Mouse (Mus musculus): ENCODE data around the gene Gm9789. TPM values are rescaled to one million over a fixed set of nuclear protein-coding genes. Genes with fewer than 3 reads are reported as not detected.
"Not testable (repeated sequence)": the region's sequence is repeated elsewhere in the genome, so short reads cannot be mapped to it uniquely, and the experiment has no call there.

Gm9789 gene
- total RNA-seq (2017) = not detected in 2 replicates

DNA sequence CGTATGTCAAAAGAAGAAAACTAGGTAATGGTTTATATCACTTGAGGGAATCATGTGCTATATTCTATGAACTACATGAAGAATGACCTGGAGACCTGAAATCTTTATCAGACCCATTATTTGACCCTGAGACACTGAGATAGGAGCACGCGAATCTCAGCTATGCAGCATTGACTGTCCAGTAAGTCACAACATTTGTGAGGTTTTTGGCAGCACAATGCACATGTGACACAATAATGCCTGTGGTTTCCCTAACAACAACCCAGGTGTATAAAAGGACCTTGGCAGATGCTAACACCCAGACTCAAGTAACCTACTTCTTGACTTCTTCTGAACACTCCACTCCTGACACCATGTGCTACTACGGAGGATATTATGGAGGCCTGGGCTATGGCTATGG lies at the start of gene Gm9789:
Gm9789 (plus strand) TSS at position 301 of the 400 bp plus-strand sequence.
- ATAC-seq (replicated peaks; ENCODE audit: low read depth, poor library complexity, severe bottlenecking) = no peak

DNA sequence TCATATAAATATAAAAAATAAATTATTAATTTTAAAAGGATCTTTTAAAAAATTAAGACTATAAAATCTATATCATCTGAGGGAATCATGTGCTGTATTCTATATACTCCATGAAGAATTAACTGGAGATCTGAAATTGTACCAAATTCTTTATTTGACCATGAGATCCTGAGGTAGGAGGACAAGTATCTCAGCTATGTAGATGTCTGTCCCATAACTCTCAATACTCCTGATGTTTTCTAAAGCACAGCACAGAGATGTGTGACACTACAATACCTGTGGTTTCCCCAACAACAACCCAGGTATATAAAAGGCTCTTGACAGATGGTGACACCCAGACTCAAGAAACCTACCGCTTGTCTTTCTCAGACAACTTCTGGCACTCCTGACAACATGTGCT lies 17.2 kb upstream of the Gm9789 start, which contains the start of gene Gm6358:
Gm6358 (plus strand) TSS at position 301 of the 400 bp plus-strand sequence.
- no peak for ATAC-seq (replicated peaks; ENCODE audit: low read depth, poor library complexity, severe bottlenecking)

DNA sequence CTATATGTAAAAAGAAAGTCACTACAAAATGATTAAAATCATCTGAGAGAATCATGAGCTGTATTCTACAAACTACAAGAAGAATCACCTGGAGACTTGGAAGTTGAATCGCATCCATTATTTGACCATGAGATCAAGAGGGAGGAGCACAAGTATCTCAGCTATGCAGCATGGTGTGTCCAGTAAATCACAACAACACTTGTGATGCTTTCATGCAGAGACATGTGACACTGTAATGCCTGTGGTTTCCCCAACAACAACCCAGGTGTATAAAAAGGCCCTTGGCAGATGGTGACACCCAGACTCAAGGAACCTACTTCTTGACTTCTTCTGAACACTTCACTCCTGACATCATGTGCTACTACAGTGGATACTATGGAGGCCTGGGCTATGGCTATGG lies 7.0 kb upstream of the Gm9789 start, which contains the start of gene Gm10061:
Gm10061 (plus strand) TSS at position 301 of the 400 bp plus-strand sequence.
- ATAC-seq (replicated peaks; ENCODE audit: low read depth, poor library complexity, severe bottlenecking) = no peak

DNA sequence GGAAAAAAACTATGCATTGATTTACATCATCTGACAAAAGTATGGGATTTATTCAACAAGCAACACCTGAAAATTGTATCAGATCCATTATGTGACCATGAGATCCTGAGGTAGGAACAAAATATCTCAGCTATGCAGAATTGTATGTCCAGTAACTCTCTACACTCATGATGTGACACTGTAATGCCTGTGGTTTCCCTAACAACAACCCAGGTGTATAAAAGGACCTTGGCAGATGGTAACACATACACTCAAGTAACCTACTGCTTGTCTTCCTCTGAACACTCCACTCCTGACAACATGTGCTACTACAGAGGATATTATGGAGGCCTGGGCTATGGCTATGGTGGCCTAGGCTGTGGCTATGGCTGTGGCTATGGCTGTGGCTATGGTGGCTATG lies 11.4 kb downstream of the Gm9789 start, which contains the start of gene Gm7735:
Gm7735 (plus strand) TSS at position 301 of the 400 bp plus-strand sequence.
- ATAC-seq (replicated peaks; ENCODE audit: low read depth, poor library complexity, severe bottlenecking) = not testable (repeated sequence)

DNA sequence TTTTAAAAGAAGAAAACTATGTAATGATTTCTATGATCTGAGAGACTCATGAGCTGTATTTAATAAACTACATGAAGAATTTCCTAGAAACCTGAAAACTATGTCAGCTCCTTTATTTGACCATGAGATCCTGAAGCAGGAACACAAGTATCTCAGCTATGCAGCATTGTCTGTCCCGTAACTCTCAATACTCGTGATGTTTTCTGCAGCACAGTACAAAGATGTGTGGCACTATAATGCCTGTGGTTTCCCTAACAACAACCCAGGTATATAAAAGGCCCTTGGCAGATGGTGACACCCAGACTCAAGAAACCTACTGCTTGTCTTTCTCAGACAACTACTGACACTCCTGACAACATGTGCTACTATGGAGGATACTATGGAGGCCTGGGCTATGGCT lies 16.7 kb downstream of the Gm9789 start, which contains the start of gene 1110057P08Rik:
1110057P08Rik (plus strand) TSS at position 301 of the 400 bp plus-strand sequence.
- no peak for ATAC-seq (replicated peaks; ENCODE audit: low read depth, poor library complexity, severe bottlenecking)

DNA sequence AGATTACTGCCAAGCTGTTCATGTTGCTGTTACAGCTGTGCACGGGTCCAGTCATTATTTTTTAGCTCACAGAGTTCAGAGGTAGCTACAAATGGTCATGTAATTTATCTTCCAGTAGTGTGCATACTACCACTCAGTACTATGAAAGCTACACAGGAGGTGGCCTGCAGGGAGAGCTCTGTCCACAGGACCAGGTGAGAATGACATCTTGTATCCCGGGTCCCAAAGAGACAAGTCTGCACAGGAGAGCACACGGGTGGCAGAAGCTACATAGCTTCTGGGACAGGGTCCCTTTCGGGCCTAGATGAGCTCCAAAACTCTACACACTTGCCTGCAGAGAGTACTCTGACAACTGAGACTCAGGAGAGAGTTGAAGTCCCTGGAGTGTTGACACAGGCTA lies 30.9 kb downstream of the Gm9789 start:
- ATAC-seq (replicated peaks; ENCODE audit: low read depth, poor library complexity, severe bottlenecking) = no peak

DNA sequence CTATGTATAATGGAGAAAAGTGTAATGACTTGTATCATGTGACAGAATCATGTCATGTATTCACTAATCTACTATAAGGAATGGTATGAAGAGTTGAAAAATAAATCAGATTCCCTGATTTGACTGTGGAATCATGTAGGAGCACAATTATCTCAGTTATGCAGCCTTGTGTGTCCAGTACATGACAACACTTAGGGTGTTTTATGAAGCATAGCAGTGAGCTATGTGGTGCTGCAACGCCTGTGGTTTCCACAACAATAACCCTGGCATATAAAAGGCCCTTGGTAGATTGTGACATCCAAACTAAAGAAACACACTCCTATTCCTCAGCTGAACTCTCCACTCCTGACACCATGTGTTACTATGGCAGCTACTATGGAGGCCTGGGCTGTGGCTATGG lies 47.8 kb downstream of the Gm9789 start, which contains the start of gene Krtap20-2:
Krtap20-2 (plus strand) TSS at position 301 of the 400 bp plus-strand sequence.
- ATAC-seq (replicated peaks; ENCODE audit: low read depth, poor library complexity, severe bottlenecking) = no peak

Other genes with a start within 250 kb of the Gm9789 start
- gene Krtap19-9b, start 225.7 kb upstream of the Gm9789 start, total RNA-seq (2017) = not detected in 2 replicates
- gene Krtap16-3, start 195.1 kb upstream of the Gm9789 start, total RNA-seq (2017) = not detected in 2 replicates
- not detected in 2 replicates for gene Krtap22-2, start 147.2 kb upstream of the Gm9789 start, total RNA-seq (2017)
- not detected in 2 replicates for gene Gm10229, start 142.7 kb upstream of the Gm9789 start, total RNA-seq (2017)
- gene Krtap6-1, start 126.3 kb upstream of the Gm9789 start, total RNA-seq (2017) = not detected in 2 replicates
- gene Gm10228, start 116.5 kb upstream of the Gm9789 start, total RNA-seq (2017) = not detected in 2 replicates
- not detected in 2 replicates for gene Krtap6-5, start 110.1 kb upstream of the Gm9789 start, total RNA-seq (2017)
- gene 1110025L11Rik, start 94.0 kb upstream of the Gm9789 start, total RNA-seq (2017) = not detected in 2 replicates
- gene Krtap6-3, start 73.9 kb upstream of the Gm9789 start, total RNA-seq (2017) = not detected in 2 replicates
- not detected in 2 replicates for gene Gm6358, start 17.1 kb upstream of the Gm9789 start, total RNA-seq (2017)
- not detected in 2 replicates for gene Gm10061, start 6.9 kb upstream of the Gm9789 start, total RNA-seq (2017)
- gene Gm7735, start 11.5 kb downstream of the Gm9789 start, total RNA-seq (2017) = not detected in 2 replicates
- gene 1110057P08Rik, start 16.8 kb downstream of the Gm9789 start, total RNA-seq (2017) = not detected in 2 replicates
- gene Krtap20-2, start 47.9 kb downstream of the Gm9789 start, total RNA-seq (2017) = not detected in 2 replicates
- gene Krtap21-1, start 245.9 kb downstream of the Gm9789 start, total RNA-seq (2017) = not detected in 2 replicates